Mouse (Mus musculus) bone marrow, adult 2 months (tissue): ENCODE results near the gene H2-DMb1.

Experiments used
- CTCF ChIP-seq: fragments of 200-500 bp; IDR thresholded peaks from 2 replicates; pipeline ENCODE4 v1.5.1; 2011; ENCODE audit warnings: low read length, control low read depth; ENCODE audit not compliant: control insufficient read depth, insufficient read depth
- POLR2A ChIP-seq: fragments of 200-500 bp; IDR thresholded peaks from 2 replicates; pipeline ENCODE4 v1.6.1; 2011; ENCODE audit warnings: low read depth, mild to moderate bottlenecking, control low read depth, low read length, borderline replicate concordance; ENCODE audit not compliant: control insufficient read depth

DNA sequence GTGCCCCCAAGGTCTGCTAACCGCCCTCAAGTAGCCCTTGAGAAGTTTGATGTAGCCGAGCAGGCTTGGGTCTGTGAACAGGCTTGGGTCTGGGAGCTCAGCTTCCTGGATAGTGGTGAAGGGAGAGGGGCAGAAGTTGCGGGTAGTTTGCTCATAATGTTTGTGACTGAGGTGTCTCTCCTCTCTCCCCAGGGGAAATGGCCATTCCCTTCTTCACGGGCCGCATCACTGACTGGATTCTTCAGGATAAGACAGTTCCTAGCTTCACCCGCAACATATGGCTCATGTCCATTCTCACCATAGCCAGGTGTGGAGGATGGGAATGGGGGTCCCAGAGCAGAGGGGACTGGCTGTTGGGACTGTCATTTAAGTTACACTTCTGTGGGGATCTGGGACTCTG is 36.1 kb downstream of the H2-DMb1 start:
- TF ChIP-seq CTCF (no peak), POLR2A (no peak)
